Mouse (Mus musculus) olfactory bulb, adult 2 months (tissue): ENCODE data around the gene Apobec3.

Experiments used
- CTCF ChIP-seq: fragments of 200-500 bp; IDR thresholded peaks from 2 replicates; pipeline ENCODE4 v1.5.1; 2012; ENCODE audit warnings: low read depth, mild to moderate bottlenecking, low read length, moderate library complexity; ENCODE audit not compliant: insufficient read depth
- POLR2A ChIP-seq: fragments of 200-500 bp; IDR thresholded peaks from 2 replicates; pipeline ENCODE4 v1.6.1; 2012; ENCODE audit warnings: mild to moderate bottlenecking, low read depth, low read length, moderate library complexity; ENCODE audit not compliant: insufficient read depth

DNA sequence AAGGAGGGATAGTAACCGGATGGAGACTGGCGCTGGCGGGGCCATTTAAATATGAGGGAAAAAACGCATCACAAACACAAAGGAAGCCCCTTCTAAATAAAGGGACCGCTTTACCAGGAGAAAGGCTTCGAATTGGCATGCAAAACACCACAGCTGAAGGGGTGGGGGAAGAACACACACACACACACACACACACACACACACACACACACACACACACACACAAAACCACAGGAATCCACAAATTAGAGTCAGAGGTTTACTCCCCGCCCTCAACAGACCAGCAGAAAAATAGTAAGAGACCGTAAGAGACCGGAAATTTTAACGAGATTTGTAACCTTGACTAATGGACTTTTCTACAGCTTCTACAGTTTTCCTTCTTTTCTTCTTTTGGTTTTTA lies 43.3 kb downstream of the Apobec3 start:
- TF ChIP-seq CTCF (no peak), POLR2A (no peak)
